Mouse (Mus musculus) embryonic facial prominence, embryonic 12.5 days (tissue): Measurements from ENCODE around the gene Prdm9. TPM values are rescaled to one million over a fixed set of nuclear protein-coding genes. Genes with fewer than 3 reads are reported as not detected.
"Not testable (repeated sequence)": the region's sequence is repeated elsewhere in the genome, so short reads cannot be mapped to it uniquely, and the experiment has no call there.

Experiments used
- ATAC-seq: fragments of 200-750 bp; cut with Nextera tagmentation; 2 replicates; pipeline ENCODE4 v1.8.0; 2017; ENCODE audit not compliant: insufficient number of reproducible peaks, insufficient read depth, low FRiP score, low TSS enrichment
- H3K27ac ChIP-seq: fragments of 300-500 bp; sonication (generic); 2 replicates; pipeline ENCODE4 v1.5.1; 2016; ENCODE audit warnings: mild to moderate bottlenecking
- H3K27me3 ChIP-seq: fragments of 300-500 bp; sonication (generic); 2 replicates; pipeline ENCODE4 v1.6.1; 2016; ENCODE audit warnings: mild to moderate bottlenecking, moderate library complexity
- H3K36me3 ChIP-seq: fragments of 300-500 bp; sonication (generic); 2 replicates; pipeline ENCODE4 v1.6.1; 2016; ENCODE audit warnings: mild to moderate bottlenecking
- H3K4me1 ChIP-seq: fragments of 300-500 bp; sonication (generic); 2 replicates; pipeline ENCODE4 v1.6.1; 2016
- H3K4me2 ChIP-seq: fragments of 300-500 bp; sonication (generic); replicated peaks from 2 replicates; pipeline ENCODE4 v1.6.1; 2016; ENCODE audit warnings: mild to moderate bottlenecking, moderate library complexity
- H3K4me3 ChIP-seq: fragments of 300-500 bp; sonication (generic); 2 replicates; pipeline ENCODE4 v1.5.1; 2016; ENCODE audit warnings: mild to moderate bottlenecking
- H3K9ac ChIP-seq: fragments of 300-500 bp; sonication (generic); 2 replicates; pipeline ENCODE4 v1.6.1; 2016; ENCODE audit warnings: mild to moderate bottlenecking, moderate library complexity
- H3K9me3 ChIP-seq: fragments of 300-500 bp; sonication (generic); 2 replicates; pipeline ENCODE4 v1.6.1; 2016; ENCODE audit warnings: mild to moderate bottlenecking, moderate library complexity
- WGBS: fragments of 180-500 bp; shearing (Covaris S2); methylation state at CpG from one replicate; pipeline ENCODE4 v1.1.7; 2016; 5-methylcytosine and 5-hydroxymethylcytosine counted together
- polyA plus RNA-seq: library from polyadenylated mRNA; unstranded; fragments of >200 nt; fragmentation: Nextera tagmentation; extraction: Ambion mirVana; gene quantifications from 2 replicates; pipeline ENCODE4 v1.2.1, GENCODE M21; 2016

Prdm9 gene
- polyA plus RNA-seq, 1 experiment from 2014 or later, result 2.1 TPM

- no peaks in the 10 kb centered on the region for H3K27me3 ChIP-seq
- WGBS, result 86% methylated on average over 2 of the region's 2 CpGs
- H3K4me3 ChIP-seq, result no peak overlapping the region
Observed at GRCm38 (mm10) chr17:15559946-15560345, 4.2 kb downstream of the Prdm9 start.

GRCm38 (mm10) chr17:15549713-15550112 lies 14.4 kb downstream of the Prdm9 start:
- no peaks in the 10 kb centered on the region for H3K9me3 ChIP-seq
- H3K4me1 ChIP-seq, result no peaks in the 10 kb centered on the region
- H3K9ac ChIP-seq, result no peak overlapping the region
- no peaks in the 10 kb centered on the region for H3K27me3 ChIP-seq
- no peaks in the 10 kb centered on the region for H3K36me3 ChIP-seq
- H3K27ac ChIP-seq, result no peak overlapping the region
- H3K4me2 ChIP-seq, result no peak overlapping the region
- ATAC-seq, result no peak
- no peak overlapping the region for H3K4me3 ChIP-seq
- WGBS, result 41% methylated on average over 1 of the region's 1 CpGs

More at GRCm38 (mm10) chr17:15559946-15560345, 4.2 kb downstream of the Prdm9 start:
- Histone ChIP-seq H3K4me1 (no peaks in the 10 kb centered on the region), H3K36me3 (no peaks in the 10 kb centered on the region), H3K27ac (no peak overlapping the region), H3K9me3 (no peaks in the 10 kb centered on the region), H3K9ac (no peak overlapping the region), H3K4me2 (no peak overlapping the region)
- no peak for ATAC-seq

- Histone ChIP-seq H3K36me3 (no peaks in the 10 kb centered on the region), H3K27ac (no peak overlapping the region), H3K4me3 (no peak overlapping the region), H3K4me1 (no peaks in the 10 kb centered on the region), H3K4me2 (no peak overlapping the region), H3K27me3 (no peaks in the 10 kb centered on the region), H3K9ac (no peak overlapping the region), H3K9me3 (no peaks in the 10 kb centered on the region)
- ATAC-seq, result no peak
- WGBS, result 68% methylated on average over 4 of the region's 4 CpGs
Observed at GRCm38 (mm10) chr17:15546440-15546839, 17.7 kb downstream of the Prdm9 start.

GRCm38 (mm10) chr17:15543868-15544267 lies 20.3 kb downstream of the Prdm9 start:
- not testable (repeated sequence) for H3K27me3 ChIP-seq, H3K4me1 ChIP-seq, H3K9me3 ChIP-seq, H3K4me2 ChIP-seq, H3K36me3 ChIP-seq, H3K9ac ChIP-seq, H3K4me3 ChIP-seq, ATAC-seq, H3K27ac ChIP-seq
- WGBS, result 59% methylated on average over 4 of the region's 4 CpGs

- Histone ChIP-seq H3K27ac (no peak overlapping the region), H3K4me2 (no peak overlapping the region), H3K9me3 (no peaks in the 10 kb centered on the region), H3K9ac (no peak overlapping the region), H3K27me3 (peaks cover 15% of the 10 kb centered on the region), H3K36me3 (no peaks in the 10 kb centered on the region), H3K4me1 (no peaks in the 10 kb centered on the region), H3K4me3 (no peak overlapping the region)
- WGBS, result 74% methylated on average over 4 of the region's 4 CpGs
- ATAC-seq, result no peak
Observed at GRCm38 (mm10) chr17:15540309-15540708, 23.8 kb downstream of the Prdm9 start.

GRCm38 (mm10) chr17:15536457-15536904 lies 27.7 kb downstream of the Prdm9 start:
- H3K9me3 ChIP-seq, result no peaks in the 10 kb centered on the region
- H3K4me2 ChIP-seq, result peak overlapping the region; percentile 90
- H3K4me1 ChIP-seq, result no peaks in the 10 kb centered on the region
- no peak overlapping the region for H3K27ac ChIP-seq
- H3K27me3 ChIP-seq, result peaks cover 19% of the 10 kb centered on the region
- H3K4me3 ChIP-seq, result peak overlapping the region; percentile 50
- under 1% methylated on average over 33 of the region's 33 CpGs for WGBS
- peak overlapping the region; percentile 49; the same call in 1 of the 2 replicates for H3K9ac ChIP-seq
- ATAC-seq, result no peak
- no peaks in the 10 kb centered on the region for H3K36me3 ChIP-seq

GRCm38 (mm10) chr17:15535943-15536342 lies 28.2 kb downstream of the Prdm9 start:
- Histone ChIP-seq H3K36me3 (no peaks in the 10 kb centered on the region), H3K27me3 (peaks cover 19% of the 10 kb centered on the region), H3K4me3 (peak overlapping the region; percentile 50), H3K4me1 (no peaks in the 10 kb centered on the region), H3K9ac (0 out of 2 replicates have a peak overlapping the region, but pooled peaks have one; percentile 49), H3K27ac (no peak overlapping the region), H3K4me2 (peak overlapping the region; percentile 90), H3K9me3 (no peaks in the 10 kb centered on the region)
- WGBS, result 18% methylated on average over 8 of the region's 8 CpGs
- no peak for ATAC-seq

- ATAC-seq, result no peak
- WGBS, result 58% methylated on average over 11 of the region's 11 CpGs
- peaks cover 19% of the 10 kb centered on the region for H3K27me3 ChIP-seq
- H3K4me3 ChIP-seq, result no peak overlapping the region
- H3K27ac ChIP-seq, result no peak overlapping the region
- H3K4me2 ChIP-seq, result no peak overlapping the region
- H3K9ac ChIP-seq, result no peak overlapping the region
- H3K9me3 ChIP-seq, result no peaks in the 10 kb centered on the region
- no peaks in the 10 kb centered on the region for H3K4me1 ChIP-seq
- H3K36me3 ChIP-seq, result no peaks in the 10 kb centered on the region
Observed at GRCm38 (mm10) chr17:15535162-15535800, 28.9 kb downstream of the Prdm9 start.

GRCm38 (mm10) chr17:15530141-15530540 lies 34.0 kb downstream of the Prdm9 start:
- no peaks in the 10 kb centered on the region for H3K9me3 ChIP-seq
- WGBS, result 11% methylated on average over 5 of the region's 5 CpGs
- H3K27me3 ChIP-seq, result peaks cover 3% of the 10 kb centered on the region; the same call in 1 of the 2 replicates
- H3K9ac ChIP-seq, result no peak overlapping the region
- ATAC-seq, result no peak
- H3K27ac ChIP-seq, result no peak overlapping the region
- no peak overlapping the region for H3K4me3 ChIP-seq
- peaks cover 15% of the 10 kb centered on the region for H3K4me1 ChIP-seq
- H3K36me3 ChIP-seq, result no peaks in the 10 kb centered on the region
- H3K4me2 ChIP-seq, result no peak overlapping the region

GRCm38 (mm10) chr17:15528887-15529286 lies 35.3 kb downstream of the Prdm9 start:
- no peak for ATAC-seq
- Histone ChIP-seq H3K27me3 (no peaks in the 10 kb centered on the region), H3K27ac (no peak overlapping the region), H3K4me2 (no peak overlapping the region), H3K4me3 (no peak overlapping the region), H3K36me3 (peaks cover 9% of the 10 kb centered on the region), H3K9ac (no peak overlapping the region), H3K4me1 (peaks cover 15% of the 10 kb centered on the region), H3K9me3 (no peaks in the 10 kb centered on the region)
- WGBS, result 84% methylated on average over 2 of the region's 2 CpGs

GRCm38 (mm10) chr17:15527811-15528136 lies 36.4 kb downstream of the Prdm9 start:
- Histone ChIP-seq H3K9me3 (no peaks in the 10 kb centered on the region), H3K36me3 (peaks cover 9% of the 10 kb centered on the region), H3K27me3 (no peaks in the 10 kb centered on the region), H3K9ac (peak overlapping the region; percentile 78; the same call in 1 of the 2 replicates), H3K4me2 (peak overlapping the region; percentile 69), H3K4me1 (peaks cover 15% of the 10 kb centered on the region), H3K27ac (peak overlapping the region; percentile 85; the same call in 1 of the 2 replicates), H3K4me3 (peak overlapping the region; percentile 78)
- WGBS, result 55% methylated on average over 3 of the region's 3 CpGs
- no peak for ATAC-seq

GRCm38 (mm10) chr17:15526986-15527810 lies 37.0 kb downstream of the Prdm9 start, which contains the start of gene Pdcd2:
Gene Pdcd2 (minus strand): TSS chr17:15527301.
- peak; percentile 98 for ATAC-seq
- 2% methylated on average over 55 of the region's 55 CpGs for WGBS
- H3K4me1 ChIP-seq, result peaks cover 15% of the 10 kb centered on the region
- H3K4me3 ChIP-seq, result peak within 1 kb of the TSS; percentile 78
- H3K9ac ChIP-seq, result peak within 1 kb of the TSS; percentile 78
- H3K9me3 ChIP-seq, result no peaks in the 10 kb centered on the region
- H3K36me3 ChIP-seq, result peaks cover 11% of the 10 kb centered on the region
- H3K27ac ChIP-seq, result peak within 1 kb of the TSS; percentile 85
- peak within 1 kb of the TSS; percentile 69 for H3K4me2 ChIP-seq
- H3K27me3 ChIP-seq, result no peaks in the 10 kb centered on the region
